Mouse (Mus musculus): ENCODE data around the gene Cftr. TPM values are rescaled to one million over a fixed set of nuclear protein-coding genes. Genes with fewer than 3 reads are reported as not detected.

Cftr gene
- polyA plus RNA-seq, 1 experiment from 2014 or later: 4.7 TPM

DNA sequence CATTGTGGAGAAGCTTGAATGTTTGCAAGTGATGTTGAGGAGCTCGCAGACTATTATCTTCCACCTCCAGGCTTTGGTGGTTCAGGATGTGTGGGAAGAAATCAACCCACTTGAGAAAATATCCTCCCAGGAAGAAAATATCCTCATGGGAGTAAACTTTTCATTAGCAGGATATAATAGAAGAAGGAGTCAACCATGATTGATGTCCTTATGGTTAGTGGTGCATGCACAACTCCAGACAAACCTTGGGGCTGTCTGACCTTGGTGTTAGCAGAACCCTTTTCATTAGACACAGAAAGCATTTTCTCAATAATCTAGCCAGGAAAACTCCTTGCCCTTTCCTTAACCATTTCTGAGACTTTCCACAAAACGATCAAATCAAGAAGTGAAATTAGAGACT is 173.8 kb downstream of the Cftr start:
- no peaks in the 10 kb centered on the region for H3K36me3 ChIP-seq (ENCODE audit: control insufficient read depth, insufficient read depth, low read length)
- H3K27ac ChIP-seq (ENCODE audit: low read depth, low read length): no peak overlapping the region
- no peaks in the 10 kb centered on the region for H3K9me3 ChIP-seq (ENCODE audit: control insufficient read depth, low read length)
- no peaks in the 10 kb centered on the region for H3K4me1 ChIP-seq (ENCODE audit: control insufficient read depth, insufficient read depth, low read length)
- H3K4me2 ChIP-seq (replicated peaks; ENCODE audit: low read depth, low read length): no peak overlapping the region
- no peak overlapping the region for H3K9ac ChIP-seq (ENCODE audit: low read depth, low read length)
- 39% methylated on average over 2 of the region's 2 CpGs for WGBS
- peak; percentile 88 for ATAC-seq (ENCODE audit: low FRiP score, low TSS enrichment)
- H3K27me3 ChIP-seq (ENCODE audit: control insufficient read depth, insufficient read depth, low read length): no peaks in the 10 kb centered on the region
- H3K4me3 ChIP-seq (ENCODE audit: low read length): no peak overlapping the region

DNA sequence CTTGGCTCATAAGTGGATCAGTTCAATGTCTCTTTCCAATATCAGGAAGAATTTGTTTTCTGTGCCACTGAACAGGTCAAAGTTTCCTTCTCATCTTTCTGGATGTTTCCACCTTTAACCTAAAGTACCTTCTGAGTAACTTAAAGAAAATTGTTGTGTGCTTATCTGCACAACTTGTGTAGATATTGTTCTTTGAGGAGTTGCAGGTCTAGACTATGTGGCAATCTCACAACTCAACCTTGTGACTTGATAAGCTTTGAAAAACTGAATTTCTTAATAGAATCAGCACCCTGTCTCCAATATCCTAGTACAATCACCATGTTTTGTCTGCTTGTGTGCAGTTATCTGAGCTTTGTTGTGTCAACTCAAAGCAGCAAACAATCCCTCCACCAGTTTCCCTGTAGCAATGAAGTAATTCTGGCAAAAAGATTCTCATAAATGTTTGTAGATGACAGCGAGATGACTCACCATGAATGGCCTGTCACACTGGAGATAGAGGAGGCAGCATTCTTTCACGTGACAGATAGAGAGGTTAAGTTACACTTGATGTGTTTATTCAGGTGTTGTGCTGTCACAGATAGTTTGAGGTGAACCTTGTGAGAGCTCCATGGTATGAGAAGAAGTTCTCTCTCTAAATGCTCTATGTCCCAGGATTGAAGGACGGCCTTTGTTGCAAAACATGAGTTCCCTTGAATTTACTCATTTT is 178.8 kb downstream of the Cftr start:
- Histone ChIP-seq H3K27me3 (ENCODE audit: control insufficient read depth, insufficient read depth, low read length) (no peaks in the 10 kb centered on the region), H3K9ac (ENCODE audit: low read depth, low read length) (no peak overlapping the region), H3K9me3 (ENCODE audit: control insufficient read depth, low read length) (no peaks in the 10 kb centered on the region), H3K4me2 (replicated peaks; ENCODE audit: low read depth, low read length) (no peak overlapping the region), H3K4me1 (ENCODE audit: control insufficient read depth, insufficient read depth, low read length) (no peaks in the 10 kb centered on the region), H3K27ac (ENCODE audit: low read depth, low read length) (no peak overlapping the region), H3K36me3 (ENCODE audit: control insufficient read depth, insufficient read depth, low read length) (no peaks in the 10 kb centered on the region), H3K4me3 (ENCODE audit: low read length) (no peak overlapping the region)
- ATAC-seq (ENCODE audit: low FRiP score, low TSS enrichment): peak; percentile 81
- WGBS: 26% methylated on average over 3 of the region's 3 CpGs

DNA sequence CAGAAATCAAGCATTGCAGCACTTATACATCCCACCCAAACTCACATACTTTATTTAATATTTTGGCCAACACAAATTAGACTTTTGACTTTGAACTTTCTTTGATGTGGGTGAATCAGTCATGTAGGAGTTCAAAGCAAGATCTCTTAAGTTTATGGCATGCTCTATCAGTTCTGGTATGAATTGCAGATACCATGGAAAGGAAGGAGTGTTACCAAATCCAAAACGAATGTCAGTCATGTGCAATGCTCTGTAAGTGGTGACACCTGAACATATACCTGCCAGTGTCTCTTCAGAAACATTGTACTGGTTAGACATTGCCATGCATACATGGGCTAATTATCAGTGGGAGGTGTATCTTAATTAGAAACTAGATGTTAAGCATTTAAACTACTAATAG is 189.7 kb downstream of the Cftr start:
- Histone ChIP-seq H3K27me3 (ENCODE audit: control insufficient read depth, insufficient read depth, low read length) (no peaks in the 10 kb centered on the region), H3K27ac (ENCODE audit: low read depth, low read length) (no peak overlapping the region), H3K36me3 (ENCODE audit: control insufficient read depth, insufficient read depth, low read length) (no peaks in the 10 kb centered on the region), H3K4me3 (ENCODE audit: low read length) (no peak overlapping the region), H3K9ac (ENCODE audit: low read depth, low read length) (no peak overlapping the region), H3K9me3 (ENCODE audit: control insufficient read depth, low read length) (no peaks in the 10 kb centered on the region), H3K4me1 (ENCODE audit: control insufficient read depth, insufficient read depth, low read length) (no peaks in the 10 kb centered on the region), H3K4me2 (replicated peaks; ENCODE audit: low read depth, low read length) (no peak overlapping the region)
- WGBS: 87% methylated on average over 1 of the region's 1 CpGs
- ATAC-seq (ENCODE audit: low FRiP score, low TSS enrichment): no peak

DNA sequence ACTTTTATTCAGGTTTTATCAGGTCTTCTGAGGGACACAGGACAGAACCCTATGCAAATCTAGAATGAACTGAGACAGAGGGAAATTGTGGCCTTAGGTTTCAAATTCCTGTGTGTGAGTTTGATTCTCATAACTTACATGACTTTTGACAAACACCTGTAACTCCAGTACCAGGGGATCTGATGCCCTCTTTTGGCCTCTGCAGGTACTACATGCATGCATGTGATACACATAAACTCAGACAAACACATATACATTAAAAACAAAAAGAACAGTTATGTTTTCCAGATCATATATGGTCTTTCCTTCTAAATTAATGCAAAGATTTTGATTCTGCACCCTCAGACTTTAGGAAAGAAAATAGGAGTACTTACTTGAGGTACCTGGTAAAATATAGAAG is 190.5 kb downstream of the Cftr start:
- Histone ChIP-seq H3K4me3 (ENCODE audit: low read length) (no peak overlapping the region), H3K36me3 (ENCODE audit: control insufficient read depth, insufficient read depth, low read length) (no peaks in the 10 kb centered on the region), H3K9ac (ENCODE audit: low read depth, low read length) (no peak overlapping the region), H3K27me3 (ENCODE audit: control insufficient read depth, insufficient read depth, low read length) (no peaks in the 10 kb centered on the region), H3K4me2 (replicated peaks; ENCODE audit: low read depth, low read length) (no peak overlapping the region), H3K4me1 (ENCODE audit: control insufficient read depth, insufficient read depth, low read length) (no peaks in the 10 kb centered on the region), H3K27ac (ENCODE audit: low read depth, low read length) (no peak overlapping the region), H3K9me3 (ENCODE audit: control insufficient read depth, low read length) (no peaks in the 10 kb centered on the region)
- no peak for ATAC-seq (ENCODE audit: low FRiP score, low TSS enrichment)

DNA sequence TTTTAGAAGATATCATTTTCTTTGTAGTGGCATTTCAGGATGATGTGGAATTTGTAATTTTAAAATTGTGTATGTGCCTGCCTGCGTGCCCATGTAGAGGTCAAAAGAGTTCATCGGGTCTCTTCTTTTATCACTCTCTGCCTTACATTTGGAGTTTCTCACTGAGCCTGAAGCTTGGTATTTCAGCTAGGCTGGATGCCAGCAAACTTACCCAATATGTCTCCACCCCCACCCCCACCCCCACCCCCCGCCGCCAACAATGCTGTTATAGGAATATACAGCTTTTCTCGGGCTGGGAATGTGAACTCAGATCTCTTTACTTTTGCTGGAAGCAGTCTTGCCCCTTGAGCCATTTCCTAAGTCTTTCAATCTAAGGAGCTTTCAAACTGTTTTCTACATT is 191.7 kb downstream of the Cftr start:
- Histone ChIP-seq H3K36me3 (ENCODE audit: control insufficient read depth, insufficient read depth, low read length) (no peaks in the 10 kb centered on the region), H3K27ac (ENCODE audit: low read depth, low read length) (no peak overlapping the region), H3K4me2 (replicated peaks; ENCODE audit: low read depth, low read length) (no peak overlapping the region), H3K27me3 (ENCODE audit: control insufficient read depth, insufficient read depth, low read length) (no peaks in the 10 kb centered on the region), H3K4me3 (ENCODE audit: low read length) (no peak overlapping the region), H3K9me3 (ENCODE audit: control insufficient read depth, low read length) (no peaks in the 10 kb centered on the region), H3K4me1 (ENCODE audit: control insufficient read depth, insufficient read depth, low read length) (no peaks in the 10 kb centered on the region), H3K9ac (ENCODE audit: low read depth, low read length) (no peak overlapping the region)
- 91% methylated on average over 5 of the region's 5 CpGs for WGBS
- no peak for ATAC-seq (ENCODE audit: low FRiP score, low TSS enrichment)

DNA sequence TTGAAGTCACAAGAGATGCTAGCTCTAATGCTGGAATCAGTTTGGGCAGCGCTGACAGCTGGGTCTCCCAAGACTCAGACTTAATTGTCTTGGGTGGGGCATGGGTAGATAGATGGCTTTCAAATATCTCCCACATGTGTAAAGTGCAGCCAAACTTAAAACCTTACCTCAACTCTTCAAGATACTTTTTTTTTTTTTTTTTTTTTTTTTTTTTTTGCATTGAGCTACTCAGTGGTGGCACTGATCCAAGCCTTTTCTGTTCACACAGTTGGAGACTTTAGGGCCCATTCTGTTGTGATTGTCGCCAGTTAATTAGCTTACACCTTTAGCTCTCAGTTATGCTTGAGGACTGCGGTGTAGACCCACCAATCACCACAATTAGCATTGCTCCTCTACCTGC is 198.6 kb downstream of the Cftr start:
- Histone ChIP-seq H3K27ac (ENCODE audit: low read depth, low read length) (no peak overlapping the region), H3K4me2 (replicated peaks; ENCODE audit: low read depth, low read length) (no peak overlapping the region), H3K27me3 (ENCODE audit: control insufficient read depth, insufficient read depth, low read length) (no peaks in the 10 kb centered on the region)

DNA sequence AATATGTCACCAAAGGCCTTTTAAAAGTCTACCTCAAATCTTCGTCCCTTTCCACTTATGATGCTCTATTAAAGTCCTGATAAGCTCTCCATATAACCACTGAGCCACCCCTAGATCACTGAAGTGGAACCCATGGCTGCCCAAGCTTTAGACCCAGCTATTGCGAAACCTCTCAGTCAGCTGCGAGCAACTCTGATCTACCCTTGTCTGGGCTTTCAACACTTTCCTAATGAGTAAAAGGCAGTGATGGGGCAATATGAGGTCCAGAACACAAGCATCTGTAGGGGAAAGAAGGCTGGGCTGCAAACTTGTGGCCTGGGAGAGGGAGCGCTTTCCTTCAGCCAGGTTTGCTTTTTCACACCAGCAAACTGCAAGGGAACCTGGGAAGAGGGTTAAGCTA is 199.2 kb downstream of the Cftr start:
- H3K27ac ChIP-seq (ENCODE audit: low read depth, low read length): no peak overlapping the region
- no peak overlapping the region for H3K4me3 ChIP-seq (ENCODE audit: low read length)
- no peak overlapping the region for H3K4me2 ChIP-seq (replicated peaks; ENCODE audit: low read depth, low read length)
- no peaks in the 10 kb centered on the region for H3K9me3 ChIP-seq (ENCODE audit: control insufficient read depth, low read length)
- H3K36me3 ChIP-seq (ENCODE audit: control insufficient read depth, insufficient read depth, low read length): no peaks in the 10 kb centered on the region; the same call in 1 of the 2 replicates
- ATAC-seq (ENCODE audit: low FRiP score, low TSS enrichment): no peak
- no peak overlapping the region for H3K9ac ChIP-seq (ENCODE audit: low read depth, low read length)
- no peaks in the 10 kb centered on the region for H3K27me3 ChIP-seq (ENCODE audit: control insufficient read depth, insufficient read depth, low read length)
- WGBS: 85% methylated on average over 4 of the region's 4 CpGs
- no peaks in the 10 kb centered on the region for H3K4me1 ChIP-seq (ENCODE audit: control insufficient read depth, insufficient read depth, low read length)

More for the DNA sequence above, 198.6 kb downstream of the Cftr start:
- Histone ChIP-seq H3K9ac (ENCODE audit: low read depth, low read length) (no peak overlapping the region), H3K4me1 (ENCODE audit: control insufficient read depth, insufficient read depth, low read length) (no peaks in the 10 kb centered on the region), H3K9me3 (ENCODE audit: control insufficient read depth, low read length) (no peaks in the 10 kb centered on the region), H3K4me3 (ENCODE audit: low read length) (no peak overlapping the region), H3K36me3 (ENCODE audit: control insufficient read depth, insufficient read depth, low read length) (no peaks in the 10 kb centered on the region; the same call in 1 of the 2 replicates)
- ATAC-seq (ENCODE audit: low FRiP score, low TSS enrichment): no peak
- 72% methylated on average over 3 of the region's 3 CpGs for WGBS

Other genes with a start within 250 kb of the Cftr start
- 0.50 and 0.73 TPM in 2 replicates for gene Wnt2, start 140.1 kb upstream of the Cftr start, polyA plus RNA-seq (2014; fragmentation: Nextera tagmentation; extraction: Ambion mirVana)
- gene Asz1, start 61.6 kb upstream of the Cftr start, polyA plus RNA-seq (2014; fragmentation: Nextera tagmentation; extraction: Ambion mirVana): not detected in 2 replicates